Mouse (Mus musculus) ES-Bruce4 (cell line): ENCODE results near the gene Vmn1r23. TPM values are rescaled to one million over a fixed set of nuclear protein-coding genes. Genes with fewer than 3 reads are reported as not detected.
"Not testable (repeated sequence)": the region's sequence is repeated elsewhere in the genome, so short reads cannot be mapped to it uniquely, and the experiment has no call there.

ENCODE experiments used
- H3K27ac ChIP-seq: 2 replicates; pipeline ENCODE4 v1.5.1; 2012; ENCODE audit warnings: low read length, inconsistent platforms; ENCODE audit not compliant: insufficient read depth
- H3K27me3 ChIP-seq: 2 replicates; pipeline ENCODE4 v1.6.1; 2012; ENCODE audit warnings: mild to moderate bottlenecking, low read length, inconsistent platforms; ENCODE audit not compliant: control insufficient read depth, poor library complexity, insufficient read depth, severe bottlenecking
- H3K36me3 ChIP-seq: 2 replicates; pipeline ENCODE4 v1.6.1; 2012; ENCODE audit warnings: inconsistent platforms, mild to moderate bottlenecking, low read length, moderate library complexity; ENCODE audit not compliant: control insufficient read depth, poor library complexity, insufficient read depth, severe bottlenecking
- H3K4me1 ChIP-seq: one replicate; pipeline ENCODE4 v1.8.1; 2011; ENCODE audit warnings: low read length; ENCODE audit not compliant: control insufficient read depth, insufficient read depth
- H3K4me3 ChIP-seq: 2 replicates; pipeline ENCODE4 v1.5.1; 2011; ENCODE audit warnings: low read depth, mild to moderate bottlenecking, low read length
- H3K9ac ChIP-seq: 2 replicates; pipeline ENCODE4 v1.6.1; 2012; ENCODE audit warnings: low read depth, mild to moderate bottlenecking, inconsistent platforms; ENCODE audit not compliant: poor library complexity, severe bottlenecking
- H3K9me3 ChIP-seq: replicated peaks from 2 replicates; pipeline ENCODE4 v1.6.1; 2012; ENCODE audit warnings: mild to moderate bottlenecking, low read length, inconsistent platforms; ENCODE audit not compliant: control insufficient read depth, poor library complexity, insufficient read depth, severe bottlenecking
- CTCF ChIP-seq: IDR thresholded peaks from one replicate; pipeline ENCODE4 v1.8.1; 2011; ENCODE audit warnings: low read depth, low read length
- EP300 ChIP-seq: IDR thresholded peaks from 2 replicates; pipeline ENCODE4 v1.6.1; 2011; ENCODE audit warnings: low read depth, low read length; ENCODE audit not compliant: insufficient read depth
- POLR2A ChIP-seq: IDR thresholded peaks from one replicate; pipeline ENCODE4 v1.8.1; 2011; ENCODE audit warnings: low read length; ENCODE audit not compliant: insufficient read depth
- polyA plus RNA-seq: library from polyadenylated mRNA; stranded (reverse); fragments of >200 nt; gene quantifications from 2 replicates; pipeline ENCODE4 v1.2.4, GENCODE M21; 2011; ENCODE audit warnings: low read depth; ENCODE audit not compliant: missing spikeins, insufficient read depth, insufficient read length

The Vmn1r23 gene
- not detected in 2 replicates for polyA plus RNA-seq

- TF ChIP-seq CTCF = no peak
- TF ChIP-seq POLR2A = no peak
- no peak for TF ChIP-seq EP300
- Histone ChIP-seq H3K4me3 (no peak within 1 kb of the TSS), H3K27ac (no peak within 1 kb of the TSS), H3K4me1 (no peaks in the 10 kb centered on the region), H3K27me3 (no peaks in the 10 kb centered on the region), H3K36me3 (no peaks in the 10 kb centered on the region), H3K9me3 (no peaks in the 10 kb centered on the region), H3K9ac (no peak within 1 kb of the TSS)
These were observed at the start of gene Vmn1r23 for GRCm38 (mm10) chr6:57926738-57927137. Vmn1r23 (minus strand) TSS chr6:57926838.

GRCm38 (mm10) chr6:57961403-57961802, 34.8 kb upstream of the Vmn1r23 start, which contains the start of gene Vmn1r24:
Vmn1r24 (minus strand) TSS chr6:57961503.
- H3K9me3 ChIP-seq = not testable (repeated sequence)

GRCm38 (mm10) chr6:57907928-57908327, 18.7 kb downstream of the Vmn1r23 start, which contains the start of gene Vmn1r22:
Vmn1r22 (minus strand) TSS chr6:57908028.
- TF ChIP-seq POLR2A (no peak), EP300 (no peak), CTCF (no peak)
- H3K4me1 ChIP-seq = no peaks in the 10 kb centered on the region
- H3K27me3 ChIP-seq = no peaks in the 10 kb centered on the region
- no peaks in the 10 kb centered on the region for H3K36me3 ChIP-seq
- H3K9me3 ChIP-seq = 0 out of 2 replicates have a peak, but pooled peaks cover 2% of the 10 kb centered on the region
- no peak within 1 kb of the TSS for H3K27ac ChIP-seq
- H3K4me3 ChIP-seq = no peak within 1 kb of the TSS
- no peak within 1 kb of the TSS for H3K9ac ChIP-seq

More at GRCm38 (mm10) chr6:57961403-57961802, 34.8 kb upstream of the Vmn1r23 start, which contains the start of gene Vmn1r24:
- H3K36me3 ChIP-seq, H3K27me3 ChIP-seq, H3K4me1 ChIP-seq, H3K9ac ChIP-seq, H3K4me3 ChIP-seq, H3K27ac ChIP-seq: not testable (repeated sequence)

Other genes starting within 250 kb of the Vmn1r23 start
- gene Pyurf, start 234.8 kb downstream of the Vmn1r23 start, polyA plus RNA-seq = 3.4 and 4.3 TPM in 2 replicates
- gene Lancl2, start 224.3 kb downstream of the Vmn1r23 start, polyA plus RNA-seq = 28.0 and 30.1 TPM in 2 replicates
- gene Vopp1, start 101.7 kb downstream of the Vmn1r23 start, polyA plus RNA-seq = 15.1 and 17.6 TPM in 2 replicates
- gene Vmn1r21, start 76.5 kb downstream of the Vmn1r23 start, polyA plus RNA-seq = not detected in 2 replicates
- gene Vmn1r22, start 18.8 kb downstream of the Vmn1r23 start, polyA plus RNA-seq = not detected in 2 replicates
- gene Vmn1r24, start 34.7 kb upstream of the Vmn1r23 start, polyA plus RNA-seq = not detected in 2 replicates
- not detected in 2 replicates for gene Vmn1r25, start 54.0 kb upstream of the Vmn1r23 start, polyA plus RNA-seq
- not detected in 2 replicates for gene Vmn1r26, start 88.3 kb upstream of the Vmn1r23 start, polyA plus RNA-seq